Mouse (Mus musculus) embryonic fibroblast, embryonic 13.5 days (primary cell): Measurements from ENCODE around the gene Nr3c2. TPM values are rescaled to one million over a fixed set of nuclear protein-coding genes. Genes with fewer than 3 reads are reported as not detected.

Source experiments
- H3K27ac ChIP-seq: 2 replicates; pipeline ENCODE4 v1.5.1; 2012; ENCODE audit warnings: low read length, control low read depth, inconsistent platforms; ENCODE audit not compliant: insufficient read depth
- H3K4me1 ChIP-seq: 2 replicates; pipeline ENCODE4 v1.6.1; 2011; ENCODE audit warnings: low read length; ENCODE audit not compliant: control insufficient read depth, insufficient read depth
- H3K4me3 ChIP-seq: 2 replicates; pipeline ENCODE4 v1.5.1; 2011; ENCODE audit warnings: mild to moderate bottlenecking, control low read depth, low read length; ENCODE audit not compliant: insufficient read depth
- CTCF ChIP-seq: IDR thresholded peaks from 2 replicates; pipeline ENCODE4 v1.5.1; 2011; ENCODE audit warnings: mild to moderate bottlenecking, control low read depth, low read length, moderate library complexity, borderline replicate concordance; ENCODE audit not compliant: insufficient read depth
- POLR2A ChIP-seq: IDR thresholded peaks from 2 replicates; pipeline ENCODE4 v1.6.1; 2011; ENCODE audit warnings: low read depth, mild to moderate bottlenecking, control low read depth, low read length, moderate library complexity
- polyA plus RNA-seq: library from polyadenylated mRNA; stranded (reverse); fragments of >200 nt; gene quantifications from 2 replicates; pipeline ENCODE4 v1.2.4, GENCODE M21; 2011; ENCODE audit warnings: low read depth; ENCODE audit not compliant: missing spikeins, insufficient read length

Nr3c2 gene
- polyA plus RNA-seq, 1 experiment = 1.9 TPM

DNA sequence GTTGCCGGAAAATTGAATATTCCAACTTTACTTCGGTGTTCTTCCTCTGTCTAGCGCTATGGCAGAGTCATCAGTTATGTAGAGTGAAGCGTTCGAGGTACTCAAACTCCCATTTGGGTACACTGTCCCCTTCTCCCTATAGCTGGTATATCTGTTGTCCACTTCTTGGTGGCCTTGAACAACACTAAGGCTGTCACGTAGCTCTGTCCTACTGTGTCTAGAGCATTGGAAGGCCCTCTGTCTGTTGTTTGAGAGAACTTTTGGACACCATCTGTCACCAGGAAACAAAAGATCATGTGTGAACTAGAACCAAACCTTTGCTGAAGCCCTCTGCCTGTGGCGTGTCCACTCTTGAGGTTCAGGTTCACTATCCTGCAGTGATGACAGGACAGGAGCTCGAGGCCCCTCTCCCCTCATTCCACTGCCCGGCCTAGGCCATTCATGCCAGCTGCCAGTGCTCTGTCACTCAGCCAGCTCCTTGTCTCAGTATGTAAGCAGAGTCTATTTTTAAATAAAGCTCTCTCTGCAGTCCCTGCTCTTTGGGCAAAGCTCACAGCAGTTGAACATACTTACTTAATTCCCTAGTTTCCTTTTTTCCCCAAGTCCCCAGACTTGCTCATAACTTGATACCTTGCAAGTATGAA lies 72.6 kb downstream of the Nr3c2 start:
- Histone ChIP-seq H3K27ac (no peak overlapping the region), H3K4me1 (no peaks in the 10 kb centered on the region), H3K4me3 (no peak overlapping the region)
- TF ChIP-seq CTCF (no peak), POLR2A (no peak)

DNA sequence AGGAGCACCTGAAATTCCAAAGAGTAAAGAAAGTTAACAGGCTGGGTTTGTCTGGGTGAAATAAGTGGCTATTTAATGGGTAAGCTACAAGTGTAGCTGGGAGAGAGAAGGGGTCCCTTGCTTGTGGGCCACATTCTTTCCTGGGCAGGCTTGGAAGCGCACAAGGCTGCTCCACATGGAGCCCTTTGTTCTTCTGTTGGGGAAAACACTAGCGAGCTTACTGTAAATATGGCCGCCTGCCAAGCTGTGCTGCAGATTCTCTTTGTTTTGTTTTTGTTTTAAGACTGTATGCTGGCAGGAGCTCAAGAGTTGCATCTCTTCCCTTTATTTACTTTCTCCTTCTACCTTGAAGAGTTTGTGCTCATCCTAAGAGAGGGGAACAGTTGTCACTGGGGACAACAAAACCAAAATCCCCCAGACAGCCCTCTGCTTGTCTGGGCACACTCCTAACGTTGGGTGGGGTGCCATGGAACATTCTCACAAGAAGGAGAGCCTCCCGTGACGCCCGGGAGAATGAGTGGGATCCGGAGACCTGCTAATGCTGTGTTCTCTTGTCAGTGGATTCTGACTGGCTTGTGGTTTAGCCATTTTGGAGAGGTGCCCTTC lies 73.8 kb downstream of the Nr3c2 start:
- Histone ChIP-seq H3K27ac (no peak overlapping the region), H3K4me1 (no peaks in the 10 kb centered on the region), H3K4me3 (no peak overlapping the region)
- TF ChIP-seq POLR2A (no peak), CTCF (no peak)

DNA sequence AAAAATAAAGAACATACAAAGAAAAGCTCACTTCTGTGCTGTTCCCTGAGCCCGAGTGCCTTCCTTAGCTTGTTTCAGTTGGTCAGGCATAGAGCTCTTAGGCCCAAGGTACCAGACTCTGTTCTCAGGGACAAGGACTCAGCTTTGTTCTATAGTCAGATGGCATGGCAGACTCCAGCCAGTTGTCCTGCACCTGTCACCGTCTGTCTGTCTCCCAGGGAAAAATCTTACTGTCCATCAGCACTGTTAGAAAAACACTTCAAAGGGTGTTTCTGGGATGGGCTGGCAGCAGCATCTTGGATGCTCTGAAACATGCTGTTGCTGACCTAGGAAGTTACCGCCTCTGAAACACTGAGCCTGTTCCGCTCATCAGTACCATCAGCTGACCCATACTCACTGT lies 78.7 kb downstream of the Nr3c2 start:
- Histone ChIP-seq H3K27ac (no peak overlapping the region), H3K4me1 (no peaks in the 10 kb centered on the region), H3K4me3 (no peak overlapping the region)
- TF ChIP-seq CTCF = no peak
- TF ChIP-seq POLR2A = no peak

DNA sequence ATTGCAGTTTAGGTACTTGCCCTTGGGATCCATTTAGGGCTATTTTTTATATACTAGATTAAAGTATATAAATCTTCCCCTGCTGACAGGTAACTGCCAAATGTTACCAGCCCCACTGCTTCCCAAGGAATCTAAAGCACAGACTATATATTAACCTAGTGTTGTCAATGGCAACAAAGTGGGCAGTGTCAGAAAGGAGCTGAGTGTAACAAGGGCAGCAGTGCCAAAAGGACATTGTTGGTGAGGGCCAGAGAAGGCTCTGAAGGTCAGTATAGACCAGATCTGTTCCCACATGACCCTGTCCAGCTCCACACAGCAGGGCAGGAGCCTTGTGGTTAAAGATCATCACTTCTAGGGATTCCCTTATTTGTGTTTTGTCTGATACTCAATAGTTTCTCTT lies 84.8 kb downstream of the Nr3c2 start:
- Histone ChIP-seq H3K27ac (no peak overlapping the region), H3K4me1 (no peaks in the 10 kb centered on the region), H3K4me3 (no peak overlapping the region)
- TF ChIP-seq POLR2A (no peak), CTCF (no peak)

DNA sequence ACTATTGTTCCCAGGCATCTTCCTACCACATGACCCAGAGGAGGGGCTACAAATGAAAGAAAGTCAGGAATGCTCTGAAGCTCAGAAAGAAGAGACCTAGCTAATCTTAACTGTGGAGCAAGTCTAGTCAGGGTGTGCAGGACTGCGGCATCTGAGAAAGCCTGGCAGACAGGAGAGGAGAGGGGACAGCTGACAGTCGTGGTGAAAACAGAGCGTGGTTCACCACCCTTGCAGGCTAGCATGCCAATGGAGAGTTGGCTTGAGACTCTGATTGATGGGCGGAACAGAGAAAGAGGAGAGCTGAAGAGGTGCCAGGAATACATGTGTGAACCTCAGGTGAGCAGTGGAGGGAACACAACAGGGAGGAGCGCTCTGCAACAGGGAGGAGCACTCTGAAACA lies 85.6 kb downstream of the Nr3c2 start:
- H3K4me3 ChIP-seq = no peak overlapping the region
- H3K27ac ChIP-seq = no peak overlapping the region
- TF ChIP-seq POLR2A (no peak), CTCF (no peak)
- no peaks in the 10 kb centered on the region for H3K4me1 ChIP-seq

DNA sequence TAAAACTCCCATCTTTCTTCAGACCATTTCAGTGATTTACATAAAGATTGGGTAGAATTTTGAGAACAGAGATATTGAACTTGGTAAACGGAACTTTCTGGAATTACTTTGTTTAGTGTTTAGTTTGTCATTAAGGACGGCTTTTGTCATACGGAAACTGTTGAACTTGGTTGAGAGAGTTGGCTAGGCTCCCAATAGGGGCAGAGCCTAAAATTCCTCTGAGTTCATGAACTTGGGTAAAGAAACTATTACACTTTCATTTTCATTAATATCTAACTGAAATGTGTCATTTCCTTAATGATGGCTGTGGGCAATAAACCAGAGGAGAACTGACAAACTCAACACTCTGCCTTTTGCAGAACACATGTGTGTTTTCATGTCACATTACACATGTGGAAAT lies 88.6 kb downstream of the Nr3c2 start:
- Histone ChIP-seq H3K4me1 (no peaks in the 10 kb centered on the region), H3K27ac (no peak overlapping the region), H3K4me3 (no peak overlapping the region)
- TF ChIP-seq POLR2A (no peak), CTCF (no peak)

DNA sequence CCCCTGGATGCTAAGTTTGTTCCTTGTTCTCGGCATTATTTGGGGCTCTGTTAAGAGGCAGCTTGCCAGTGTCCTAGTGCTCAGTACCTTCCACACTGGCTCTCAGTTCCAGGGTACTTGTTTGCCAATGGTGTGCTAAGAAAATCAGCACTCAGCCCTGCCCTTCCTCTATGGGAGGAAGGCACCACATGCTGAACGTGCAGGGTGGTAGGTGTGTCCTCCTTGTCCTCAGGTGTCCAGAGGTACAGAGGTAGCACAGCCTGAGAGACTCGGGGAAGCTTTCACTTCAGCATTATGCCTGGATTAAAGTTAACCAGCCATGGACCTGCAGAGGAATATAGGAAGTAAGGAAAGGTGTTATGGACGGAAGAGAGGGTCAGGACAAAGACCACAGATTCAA lies 99.0 kb downstream of the Nr3c2 start:
- no peak for TF ChIP-seq CTCF
- no peak for TF ChIP-seq POLR2A
- Histone ChIP-seq H3K4me1 (no peaks in the 10 kb centered on the region), H3K27ac (no peak overlapping the region), H3K4me3 (no peak overlapping the region)

DNA sequence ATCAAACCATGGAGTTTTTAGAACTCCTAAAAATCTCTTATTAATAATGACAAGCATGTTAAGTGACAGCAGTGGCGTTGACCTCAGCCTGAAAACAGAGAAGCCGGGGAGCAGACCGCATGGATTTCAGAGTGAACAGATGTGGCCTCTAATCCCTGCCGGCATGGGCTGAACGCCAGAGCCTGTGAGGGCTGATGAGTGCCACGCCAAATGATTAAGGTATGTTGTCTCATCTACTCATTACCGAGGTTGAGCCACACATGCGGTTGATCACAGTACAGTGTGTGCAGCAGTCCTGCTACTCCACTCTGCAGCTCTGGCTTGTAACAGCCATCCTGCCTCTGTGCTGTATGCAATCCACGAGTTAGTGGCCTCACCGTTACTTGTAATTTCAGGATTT lies 110.2 kb downstream of the Nr3c2 start:
- Histone ChIP-seq H3K27ac (no peak overlapping the region), H3K4me1 (no peaks in the 10 kb centered on the region), H3K4me3 (no peak overlapping the region)
- no peak for TF ChIP-seq CTCF
- TF ChIP-seq POLR2A = no peak

DNA sequence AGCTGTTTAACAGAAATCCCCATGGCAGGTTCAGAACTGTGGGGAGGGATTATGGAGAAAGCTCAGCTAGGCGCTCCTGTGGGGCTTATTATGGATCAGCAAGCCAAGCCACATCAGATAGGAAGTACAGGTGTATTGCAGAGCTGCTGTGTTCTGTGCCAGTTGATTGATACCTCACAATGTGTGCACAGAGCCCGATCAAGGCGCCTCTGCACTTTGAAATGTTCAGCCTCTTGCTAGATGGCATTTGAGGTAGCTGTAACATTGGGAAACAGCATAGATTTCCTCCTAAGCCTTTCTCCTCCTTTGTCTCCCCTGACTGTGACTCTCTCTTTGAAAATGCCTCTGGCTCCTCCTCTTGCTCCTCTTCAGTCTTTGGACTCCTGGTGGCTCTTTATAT lies 112.7 kb downstream of the Nr3c2 start:
- no peaks in the 10 kb centered on the region for H3K4me1 ChIP-seq
- H3K4me3 ChIP-seq = no peak overlapping the region
- no peak overlapping the region for H3K27ac ChIP-seq
- TF ChIP-seq POLR2A (no peak), CTCF (no peak)

DNA sequence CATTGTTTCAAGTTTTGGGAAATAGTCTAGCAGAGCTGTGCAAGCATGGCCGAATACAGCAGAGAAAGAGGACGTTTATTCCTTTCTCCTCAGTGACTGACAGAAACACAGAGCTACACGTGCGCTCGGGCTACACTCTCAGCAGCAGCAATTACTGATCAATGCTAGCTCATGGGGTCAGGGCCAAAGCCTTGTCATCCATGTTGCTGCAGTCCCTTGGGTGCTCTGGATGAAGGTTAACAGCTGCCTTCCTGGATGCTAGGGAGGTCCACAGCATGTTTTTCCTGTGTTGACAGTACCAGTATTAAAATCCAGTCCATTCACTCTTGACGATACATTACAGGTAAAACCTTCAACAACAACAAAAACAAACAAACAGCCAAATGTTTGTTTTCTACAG lies 113.4 kb downstream of the Nr3c2 start:
- no peak for TF ChIP-seq POLR2A
- no peak for TF ChIP-seq CTCF
- no peak overlapping the region for H3K27ac ChIP-seq
- H3K4me1 ChIP-seq = no peaks in the 10 kb centered on the region
- no peak overlapping the region for H3K4me3 ChIP-seq
